Mouse (Mus musculus) myocyte (in vitro differentiated cells): ENCODE results near the gene Odf4. TPM values are rescaled to one million over a fixed set of nuclear protein-coding genes. Genes with fewer than 3 reads are reported as not detected.
A peak's percentile ranks its signal among the peaks of the same experiment; 100 is the strongest.
"Not testable (repeated sequence)": the region's sequence is repeated elsewhere in the genome, so short reads cannot be mapped to it uniquely, and the experiment has no call there.

Source experiments
- H3K27me3 ChIP-seq: one replicate; pipeline ENCODE4 v1.6.1; 2011; ENCODE audit not compliant: control insufficient read depth, insufficient read depth, insufficient read length
- H3K36me3 ChIP-seq: one replicate; pipeline ENCODE4 v1.6.1; 2011; ENCODE audit not compliant: control insufficient read depth, insufficient read depth
- H3K4me2 ChIP-seq: one replicate; pipeline ENCODE4 v1.6.1; 2011; ENCODE audit warnings: low read depth, control low read depth
- H3K4me3 ChIP-seq: one replicate; pipeline ENCODE4 v1.5.1; 2011; ENCODE audit warnings: mild to moderate bottlenecking, control low read depth, moderate library complexity
- H3K79me2 ChIP-seq: one replicate; pipeline ENCODE4 v1.6.1; 2011; ENCODE audit not compliant: control insufficient read depth, insufficient read depth
- H3ac ChIP-seq: one replicate; pipeline ENCODE4 v1.6.1; 2011; ENCODE audit not compliant: control insufficient read depth, insufficient read length
- CEBPB ChIP-seq: IDR thresholded peaks from 2 replicates; pipeline ENCODE4 v1.6.1; 2011; ENCODE audit warnings: mild to moderate bottlenecking, moderate library complexity; ENCODE audit not compliant: poor library complexity, insufficient read depth, severe bottlenecking
- E2F4 ChIP-seq: IDR thresholded peaks from one replicate; pipeline ENCODE4 v1.6.1; 2011; ENCODE audit warnings: mild to moderate bottlenecking, control low read depth, moderate library complexity; ENCODE audit not compliant: insufficient read depth
- MAX ChIP-seq: IDR thresholded peaks from one replicate; pipeline ENCODE4 v1.6.1; 2011; ENCODE audit warnings: low read depth, mild to moderate bottlenecking, control low read depth
- MYOD1 ChIP-seq, 3 experiments: IDR thresholded peaks; one replicate each; pipeline ENCODE4 v1.6.1; 2011; ENCODE audit warnings: control low read depth in 2 of 3, low read depth in 2 of 3, mild to moderate bottlenecking in 2 of 3, moderate library complexity in 1 of 3; ENCODE audit not compliant: insufficient read length in 2 of 3, control insufficient read depth in 1 of 3
- MYOG ChIP-seq, 3 experiments: IDR thresholded peaks; one replicate each; pipeline ENCODE4 v1.6.1; 2011; ENCODE audit warnings: control low read depth in 2 of 3, low read depth in 2 of 3, mild to moderate bottlenecking in 2 of 3; ENCODE audit not compliant: insufficient read length in 2 of 3, control insufficient read depth in 1 of 3, insufficient read depth in 1 of 3
- POLR2A ChIP-seq: IDR thresholded peaks from one replicate; pipeline ENCODE4 v1.6.1; 2011; ENCODE audit warnings: low read depth, mild to moderate bottlenecking, control low read depth, moderate library complexity; ENCODE audit not compliant: insufficient read length
- POLR2AphosphoS2 ChIP-seq: IDR thresholded peaks from one replicate; pipeline ENCODE4 v1.6.1; 2011; ENCODE audit warnings: low read depth, control low read depth; ENCODE audit not compliant: insufficient read length
- REST ChIP-seq: IDR thresholded peaks from one replicate; pipeline ENCODE4 v1.6.1; 2011; ENCODE audit warnings: mild to moderate bottlenecking, control low read depth, moderate library complexity; ENCODE audit not compliant: insufficient read depth, insufficient read length
- SRF ChIP-seq: IDR thresholded peaks from one replicate; pipeline ENCODE4 v1.6.1; 2011; ENCODE audit warnings: low read depth; ENCODE audit not compliant: control insufficient read depth, insufficient read length
- TCF12 ChIP-seq: IDR thresholded peaks from one replicate; pipeline ENCODE4 v1.6.1; 2011; ENCODE audit warnings: mild to moderate bottlenecking, control low read depth; ENCODE audit not compliant: poor library complexity, insufficient read depth, severe bottlenecking
- TCF3 ChIP-seq: IDR thresholded peaks from one replicate; pipeline ENCODE4 v1.6.1; 2011; ENCODE audit warnings: low read depth, control low read depth; ENCODE audit not compliant: insufficient read length
- USF1 ChIP-seq: IDR thresholded peaks from one replicate; pipeline ENCODE4 v1.6.1; 2011; ENCODE audit warnings: low read depth, mild to moderate bottlenecking, control low read depth, moderate library complexity
- polyA plus RNA-seq: library from polyadenylated mRNA; unstranded; fragments of >200 nt; fragmentation: generic; extraction: Trizol; gene quantifications from one replicate; pipeline ENCODE4 v1.2.1, GENCODE M21; 2012; ENCODE audit warnings: missing spikeins

Odf4 gene
- polyA plus RNA-seq, 1 experiment: not detected

DNA sequence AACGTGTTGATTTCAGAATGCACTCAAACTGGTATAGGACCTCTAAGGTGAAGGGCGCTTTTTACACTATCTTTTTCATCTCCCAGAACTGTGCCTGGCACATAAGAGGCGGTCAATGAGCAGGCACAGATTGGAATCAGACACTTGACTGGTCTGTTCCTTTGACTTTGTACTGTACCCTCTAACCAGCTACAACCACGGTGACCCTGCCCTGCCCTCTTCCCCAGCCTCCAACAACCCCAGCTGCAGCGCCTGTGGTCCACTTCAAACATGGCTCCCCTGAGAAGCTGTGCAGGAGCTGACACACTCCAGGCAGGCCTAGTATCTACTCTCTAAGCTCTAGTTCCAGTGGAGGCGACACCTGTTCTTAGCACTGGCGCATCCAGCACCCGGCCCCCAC lies 15.8 kb upstream of the Odf4 start:
- TF ChIP-seq POLR2AphosphoS2 (no peak), TCF12 (no peak)
- Histone ChIP-seq H3K36me3 (no peaks in the 10 kb centered on the region), H3K79me2 (no peaks in the 10 kb centered on the region), H3K4me2 (no peak overlapping the region), H3ac (no peak overlapping the region), H3K4me3 (no peak overlapping the region), H3K27me3 (no peaks in the 10 kb centered on the region)

DNA sequence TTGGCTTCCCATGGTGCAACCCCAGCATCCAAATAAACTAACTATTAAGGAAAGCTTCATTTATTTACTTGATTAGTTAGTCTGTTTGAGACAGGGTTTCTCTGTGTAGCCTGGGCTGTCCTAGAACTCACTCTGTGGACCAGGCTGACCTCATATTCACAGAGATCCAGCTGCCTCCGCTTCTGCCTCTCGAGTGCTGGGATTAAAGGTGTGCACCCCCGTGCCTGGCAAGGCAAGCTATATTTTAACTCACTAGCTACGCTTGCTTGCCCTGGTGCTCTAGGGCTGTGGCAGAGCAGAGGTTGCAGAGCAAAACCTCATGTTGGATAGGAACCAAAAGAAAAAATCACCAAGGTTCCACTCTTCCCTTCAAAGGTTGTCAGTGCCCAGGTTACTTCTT lies 13.6 kb upstream of the Odf4 start:
- H3K4me3 ChIP-seq: peak overlapping the region; percentile 21
- H3K27me3 ChIP-seq: no peaks in the 10 kb centered on the region
- H3K4me2 ChIP-seq: peak overlapping the region; percentile 91
- TF ChIP-seq MYOG (IDR thresholded peaks at IDR 0.05; ENCODE audit: control insufficient read depth in 1 of 3, insufficient read depth in 1 of 3, insufficient read length in 2 of 3, low read depth in 2 of 3) (no peak), POLR2A (no peak), CEBPB (no peak), USF1 (no peak), TCF3 (no peak), TCF12 (no peak), SRF (no peak), MYOD1 (IDR thresholded peaks at IDR 0.05; ENCODE audit: control insufficient read depth in 1 of 3, insufficient read length in 2 of 3, low read depth in 2 of 3) (no peak), E2F4 (no peak), POLR2AphosphoS2 (no peak), MAX (no peak), REST (no peak)
- H3K79me2 ChIP-seq: no peaks in the 10 kb centered on the region
- no peak overlapping the region for H3ac ChIP-seq
- H3K36me3 ChIP-seq: no peaks in the 10 kb centered on the region

DNA sequence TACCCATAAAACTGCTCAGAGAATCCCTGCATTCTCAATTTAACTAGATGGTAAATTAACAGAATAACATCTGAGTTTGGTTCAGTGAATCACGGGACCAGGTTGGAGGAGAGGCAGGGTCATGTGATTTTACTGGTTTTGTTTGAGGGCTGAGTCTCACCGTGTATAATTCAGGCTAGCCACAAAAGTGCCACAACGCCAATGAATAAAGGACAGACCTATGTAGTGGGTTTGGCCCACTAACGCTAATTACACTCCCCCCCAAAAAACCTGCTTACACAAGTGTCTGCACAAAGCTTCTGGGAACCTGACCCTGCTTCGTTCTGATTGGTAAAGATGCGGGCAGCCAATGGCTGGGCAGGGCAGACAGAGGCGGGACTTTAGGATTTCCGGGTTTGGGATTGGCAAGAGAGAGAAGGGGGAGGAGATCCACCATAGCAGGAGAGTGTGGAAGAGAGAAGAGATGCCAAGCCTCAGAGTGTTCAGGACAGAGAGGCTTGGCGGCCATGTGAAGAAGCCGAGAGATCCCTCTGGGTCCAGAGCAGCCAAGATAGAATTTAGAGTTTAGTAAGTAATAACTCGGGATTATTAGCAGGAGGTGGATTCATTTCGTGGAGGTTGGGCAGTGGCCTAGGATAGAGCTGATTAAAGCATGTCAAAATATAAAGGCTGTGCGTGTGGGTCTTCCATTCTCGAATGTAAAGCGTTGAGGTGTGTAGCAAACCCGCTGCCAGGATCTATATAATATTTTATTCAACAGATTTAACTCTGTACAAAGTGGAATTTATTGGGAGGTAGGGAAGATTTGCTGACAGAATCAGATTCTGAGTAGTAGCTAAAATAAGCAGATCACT lies 12.8 kb upstream of the Odf4 start:
- TF ChIP-seq MYOG (IDR thresholded peaks at IDR 0.05; ENCODE audit: control insufficient read depth in 1 of 3, insufficient read depth in 1 of 3, insufficient read length in 2 of 3, low read depth in 2 of 3) (no peak), POLR2A (peak; percentile 59), USF1 (peak; percentile 73), SRF (no peak), POLR2AphosphoS2 (peak; percentile 33), REST (no peak), TCF3 (no peak), TCF12 (no peak), MAX (no peak)

DNA sequence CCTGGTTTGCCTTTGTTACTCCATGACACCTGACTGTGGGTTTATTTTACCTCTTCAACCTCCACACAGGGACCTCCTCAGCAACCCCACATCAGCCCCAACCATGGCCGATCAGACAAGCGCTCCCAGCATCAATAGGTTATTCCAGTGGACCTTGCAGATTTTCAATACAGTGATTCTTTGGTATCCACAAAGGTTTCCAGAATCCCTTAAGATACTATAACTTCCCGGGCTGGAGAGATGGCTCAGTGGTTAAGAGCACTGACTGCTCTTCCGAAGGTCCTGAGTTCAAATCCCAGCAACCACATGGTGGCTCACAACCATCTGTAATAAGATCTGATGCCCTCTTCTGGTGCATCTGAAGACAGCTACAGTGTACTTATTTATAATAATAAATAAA lies 10.1 kb upstream of the Odf4 start:
- not testable (repeated sequence) for H3K4me3 ChIP-seq

More for the DNA sequence above, 12.8 kb upstream of the Odf4 start:
- peak overlapping the region; percentile 91 for H3K4me2 ChIP-seq
- no peaks in the 10 kb centered on the region for H3K36me3 ChIP-seq
- H3K4me3 ChIP-seq: peak overlapping the region; percentile 21
- H3K79me2 ChIP-seq: no peaks in the 10 kb centered on the region
- H3K27me3 ChIP-seq: no peaks in the 10 kb centered on the region
- H3ac ChIP-seq: no peak overlapping the region

DNA sequence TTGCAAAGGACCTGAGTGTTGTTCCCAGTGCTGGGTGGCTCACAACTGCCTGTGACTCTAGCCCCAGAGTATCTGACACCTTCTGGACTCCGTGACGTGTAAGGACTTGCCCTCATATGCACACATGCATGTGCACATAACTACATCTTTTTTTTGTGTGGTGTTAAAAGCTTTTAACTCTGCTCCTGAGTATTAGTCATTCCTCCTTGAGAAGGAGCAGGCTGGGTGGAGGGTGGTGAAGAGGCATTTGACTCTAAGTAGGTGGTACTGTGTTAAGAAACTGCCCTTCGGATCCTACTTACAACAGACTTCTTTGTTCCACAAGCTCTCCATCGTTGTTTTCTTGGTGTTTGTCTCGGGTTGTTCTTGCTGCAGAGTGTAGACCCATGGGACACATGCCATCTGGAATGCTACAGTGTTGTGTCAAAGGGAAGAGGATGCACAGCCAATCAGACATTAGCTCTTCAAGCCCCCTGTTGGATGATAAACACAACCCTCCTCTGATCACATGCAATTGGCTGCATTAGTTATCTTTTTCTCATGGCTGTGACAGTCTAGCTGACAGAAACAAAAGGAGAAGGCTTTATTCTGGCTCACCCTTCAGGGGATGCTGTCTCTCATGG lies 7.1 kb upstream of the Odf4 start:
- Histone ChIP-seq H3K4me3 (no peak overlapping the region), H3K4me2 (no peak overlapping the region), H3K36me3 (no peaks in the 10 kb centered on the region), H3K27me3 (no peaks in the 10 kb centered on the region), H3ac (no peak overlapping the region), H3K79me2 (no peaks in the 10 kb centered on the region)
- no peak for TF ChIP-seq MYOD1 (IDR thresholded peaks at IDR 0.05; ENCODE audit: control insufficient read depth in 1 of 3, insufficient read length in 2 of 3, low read depth in 2 of 3)

More for the DNA sequence above, 10.1 kb upstream of the Odf4 start:
- H3K4me2 ChIP-seq, H3ac ChIP-seq, H3K36me3 ChIP-seq, H3K79me2 ChIP-seq, H3K27me3 ChIP-seq: not testable (repeated sequence)

DNA sequence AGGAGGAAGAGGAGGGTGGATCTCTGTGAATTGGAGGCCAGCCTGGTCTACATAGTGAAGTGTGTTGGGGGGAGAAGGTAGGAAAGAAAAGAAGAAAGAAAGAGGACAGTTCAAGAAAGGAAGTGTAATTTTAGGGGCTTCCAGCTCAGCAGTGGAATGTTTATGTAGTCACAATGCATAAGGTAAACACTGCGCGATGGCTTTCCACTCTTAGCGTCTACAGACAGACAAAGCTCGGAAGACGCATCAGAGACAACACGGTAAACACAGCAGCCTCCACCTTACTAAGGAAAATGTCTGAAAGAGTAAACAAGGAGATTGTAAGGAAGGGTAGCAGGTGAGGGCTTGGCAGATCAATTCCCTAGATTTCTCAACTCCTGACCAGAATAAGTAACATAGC lies 3.1 kb upstream of the Odf4 start:
- no peak overlapping the region for H3K4me3 ChIP-seq
- no peak overlapping the region for H3ac ChIP-seq
- no peak overlapping the region for H3K4me2 ChIP-seq
- TF ChIP-seq POLR2A (no peak), REST (no peak), TCF3 (no peak), SRF (no peak), POLR2AphosphoS2 (no peak)
- H3K79me2 ChIP-seq: no peaks in the 10 kb centered on the region
- H3K36me3 ChIP-seq: no peaks in the 10 kb centered on the region
- H3K27me3 ChIP-seq: peaks cover 4% of the 10 kb centered on the region
